Mouse (Mus musculus): ENCODE data around the gene Eif4g1.

Gene Eif4g1

GRCm38 (mm10) chr16:20672965-20673705 lies 5.0 kb downstream of the Eif4g1 start:
- peak; percentile 81 for DNase-seq (ENCODE audit: low spot score)

- DNase-seq (ENCODE audit: low spot score) = peak; percentile 52
Measured at GRCm38 (mm10) chr16:20673706-20674303, 5.7 kb downstream of the Eif4g1 start.

- DNase-seq (ENCODE audit: low spot score) = no peak
Measured at GRCm38 (mm10) chr16:20675213-20675612, 7.1 kb downstream of the Eif4g1 start.

GRCm38 (mm10) chr16:20676702-20677101 lies 8.6 kb downstream of the Eif4g1 start:
- DNase-seq (ENCODE audit: low spot score) = no peak

- DNase-seq (ENCODE audit: low spot score) = no peak
Measured at GRCm38 (mm10) chr16:20677380-20677779, 9.3 kb downstream of the Eif4g1 start.

- DNase-seq (ENCODE audit: low spot score) = peak; percentile 78
Measured at GRCm38 (mm10) chr16:20677974-20678675, 10.0 kb downstream of the Eif4g1 start.

GRCm38 (mm10) chr16:20690774-20691173 lies 22.7 kb downstream of the Eif4g1 start:
- no peak for DNase-seq (ENCODE audit: low spot score)

GRCm38 (mm10) chr16:20691617-20692016 lies 23.5 kb downstream of the Eif4g1 start:
- DNase-seq (ENCODE audit: low spot score) = no peak

- DNase-seq (ENCODE audit: low spot score) = no peak
Measured at GRCm38 (mm10) chr16:20692241-20692965, 24.3 kb downstream of the Eif4g1 start.

GRCm38 (mm10) chr16:20693111-20693701 lies 25.1 kb downstream of the Eif4g1 start, which contains the start of gene Fam131a:
TSS of gene Fam131a (plus strand) at chr16:20693241.
- DNase-seq (ENCODE audit: low spot score) = peak; percentile 91

- peak; percentile 58 for DNase-seq (ENCODE audit: low spot score)
Measured at GRCm38 (mm10) chr16:20694781-20695180, 26.7 kb downstream of the Eif4g1 start.

GRCm38 (mm10) chr16:20695622-20696323 lies 27.7 kb downstream of the Eif4g1 start:
- peak; percentile 94 for DNase-seq (ENCODE audit: low spot score)

- no peak for DNase-seq (ENCODE audit: low spot score)
Measured at GRCm38 (mm10) chr16:20699266-20699665, 31.2 kb downstream of the Eif4g1 start.

- no peak for DNase-seq (ENCODE audit: low spot score)
Measured at GRCm38 (mm10) chr16:20700036-20700435, 31.9 kb downstream of the Eif4g1 start.

- DNase-seq (ENCODE audit: low spot score) = no peak
Measured at GRCm38 (mm10) chr16:20701316-20701715, 33.2 kb downstream of the Eif4g1 start.

- no peak for DNase-seq (ENCODE audit: low spot score)
Measured at GRCm38 (mm10) chr16:20701729-20702521, 33.8 kb downstream of the Eif4g1 start.

GRCm38 (mm10) chr16:20702522-20702893 lies 34.4 kb downstream of the Eif4g1 start:
- DNase-seq (ENCODE audit: low spot score) = peak; percentile 90

- no peak for DNase-seq (ENCODE audit: low spot score)
Measured at GRCm38 (mm10) chr16:20703071-20703470, 35.0 kb downstream of the Eif4g1 start.

GRCm38 (mm10) chr16:20703699-20704400 lies 35.7 kb downstream of the Eif4g1 start:
- no peak for DNase-seq (ENCODE audit: low spot score)

GRCm38 (mm10) chr16:20705786-20706185 lies 37.7 kb downstream of the Eif4g1 start:
- no peak for DNase-seq (ENCODE audit: low spot score)
